9 mouse cellular contexts compared by ENCODE assay signal in the genomic region with DNA sequence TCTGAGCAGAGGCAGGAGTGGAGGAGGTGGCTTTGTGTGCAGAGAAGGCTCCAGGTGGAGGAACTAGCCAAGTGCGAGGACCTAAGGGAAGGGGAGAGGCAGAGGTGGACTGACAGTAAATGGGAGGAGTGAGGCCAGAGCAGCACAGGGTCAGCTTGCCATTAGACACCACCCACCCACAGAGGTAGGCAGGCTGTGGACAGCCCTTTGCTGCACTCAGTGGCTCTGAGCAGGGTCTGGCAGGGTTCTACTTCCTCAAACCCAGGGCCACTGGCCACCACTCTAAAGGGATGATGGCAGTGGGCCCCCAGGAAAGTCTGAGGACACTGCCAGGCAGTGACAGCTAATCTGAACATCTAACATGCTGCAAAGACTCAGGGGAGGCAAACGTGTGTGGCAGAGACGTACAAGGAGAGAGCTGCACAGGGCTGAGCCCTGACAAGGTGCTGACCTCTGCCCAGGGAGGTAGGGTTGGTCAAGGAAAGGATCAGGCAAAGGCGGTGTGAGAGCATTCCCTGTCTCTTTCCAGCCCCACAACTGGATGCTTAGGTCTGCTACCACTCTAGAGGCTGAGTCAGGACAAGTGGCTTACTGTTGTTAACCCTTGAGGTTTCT. TPM values are rescaled to one million over a fixed set of nuclear protein-coding genes. Genes with fewer than 3 reads are reported as not detected.
A peak's percentile ranks its signal among the peaks of the same experiment; 100 is the strongest.
DNase-seq lines count a peak whose midpoint lies in the region; ATAC-seq lines count a peak whose summit lies in the region.
"Had no signal": no experiment of that assay in that cellular context is flagged by ENCODE, and none has a peak within 500 bp of the region (broad histone marks: within the 10 kb centered on the region; RNA-seq: fewer than 3 reads in every experiment).

No protein-coding gene starts in this region.

- no peak for ATAC-seq in forebrain, embryonic 15.5 days (replicated peaks)
- no peak for ATAC-seq in lung, embryonic 15.5 days (ENCODE audit: borderline replicate concordance, extremely low read depth, low FRiP score, low TSS enrichment)
- no peak for ATAC-seq in intestine, embryonic 14.5 days (replicated peaks; ENCODE audit: low FRiP score, low TSS enrichment, low read depth)
- no peak for ATAC-seq in neural tube, embryonic 13.5 days (ENCODE audit: low read depth)

- H3K4me2 ChIP-seq in forebrain, embryonic 15.5 days (replicated peaks) = no peak overlapping the region
- H3K4me2 ChIP-seq in lung, embryonic 15.5 days = peak overlapping the region; percentile 93
- H3K4me2 ChIP-seq in intestine, embryonic 14.5 days (ENCODE audit: low read length) = peak overlapping the region; percentile 98
- peak overlapping the region; percentile 99 for H3K4me2 ChIP-seq in neural tube, embryonic 13.5 days
- H3K4me2 ChIP-seq: midbrain, embryonic 12.5 days had no signal

- H3K9ac ChIP-seq in forebrain, embryonic 15.5 days (replicated peaks) = no peak overlapping the region
- no peak overlapping the region for H3K9ac ChIP-seq in lung, embryonic 15.5 days
- no peak overlapping the region; the same call in 1 of the 2 replicates for H3K9ac ChIP-seq in intestine, embryonic 14.5 days (ENCODE audit: low read length)
- 0 out of 2 replicates have a peak overlapping the region, but pooled peaks have one; percentile 72 for H3K9ac ChIP-seq in neural tube, embryonic 13.5 days

- peak overlapping the region; percentile 88 for H3K4me3 ChIP-seq in forebrain, embryonic 10.5 days
- H3K4me3 ChIP-seq in forebrain, embryonic 15.5 days = no peak overlapping the region
- H3K4me3 ChIP-seq in lung, embryonic 15.5 days = peak overlapping the region; percentile 97
- peak overlapping the region; percentile 53 for H3K4me3 ChIP-seq in intestine, embryonic 14.5 days (ENCODE audit: low read depth, low read length)
- no peak overlapping the region for H3K4me3 ChIP-seq in neural tube, embryonic 13.5 days
- H3K4me3 ChIP-seq: midbrain, embryonic 12.5 days had no signal

- H3K27me3 ChIP-seq in forebrain, embryonic 10.5 days (ENCODE audit: poor library complexity, severe bottlenecking) = peaks cover 18% of the 10 kb centered on the region
- no peaks in the 10 kb centered on the region for H3K27me3 ChIP-seq in forebrain, embryonic 15.5 days
- no peaks in the 10 kb centered on the region for H3K27me3 ChIP-seq in lung, embryonic 15.5 days
- H3K27me3 ChIP-seq in intestine, embryonic 14.5 days (replicated peaks; ENCODE audit: control insufficient read depth, insufficient read depth, low read length) = no peaks in the 10 kb centered on the region
- H3K27me3 ChIP-seq in neural tube, embryonic 13.5 days = no peaks in the 10 kb centered on the region

- no peak for DNase-seq in forebrain, embryonic 10.5 days (ENCODE audit: extremely low spot score, low spot score)
- no peak for DNase-seq in lung, postnatal 14 days
- no peak for DNase-seq in intestine, embryonic 14.5 days (ENCODE audit: low spot score)
- no peak for DNase-seq in cerebellum, adult 8-10 months
- DNase-seq in B cell, adult 2 months = no peak

- 75% methylated on average over 4 of the region's 4 CpGs for WGBS in forebrain, embryonic 10.5 days
- WGBS in forebrain, embryonic 15.5 days = 79% methylated on average over 4 of the region's 4 CpGs
- WGBS in lung, embryonic 15.5 days = 54% methylated on average over 4 of the region's 4 CpGs
- 68% methylated on average over 4 of the region's 4 CpGs for WGBS in intestine, embryonic 14.5 days
- 78% methylated on average over 4 of the region's 4 CpGs for WGBS in neural tube, embryonic 13.5 days

- peaks cover 47% of the 10 kb centered on the region for H3K4me1 ChIP-seq in forebrain, embryonic 10.5 days
- peaks cover 45% of the 10 kb centered on the region for H3K4me1 ChIP-seq in forebrain, embryonic 15.5 days
- H3K4me1 ChIP-seq in lung, embryonic 15.5 days = peaks cover 49% of the 10 kb centered on the region
- H3K4me1 ChIP-seq in intestine, embryonic 14.5 days (replicated peaks; ENCODE audit: control insufficient read depth, insufficient read depth, low read length) = peaks cover 41% of the 10 kb centered on the region
- peaks cover 51% of the 10 kb centered on the region for H3K4me1 ChIP-seq in neural tube, embryonic 13.5 days (replicated peaks)

- no peaks in the 10 kb centered on the region for H3K9me3 ChIP-seq in forebrain, embryonic 10.5 days
- no peaks in the 10 kb centered on the region for H3K9me3 ChIP-seq in forebrain, embryonic 15.5 days
- H3K9me3 ChIP-seq in lung, embryonic 15.5 days = no peaks in the 10 kb centered on the region
- H3K9me3 ChIP-seq in intestine, embryonic 14.5 days (ENCODE audit: control insufficient read depth, low read length) = no peaks in the 10 kb centered on the region
- no peaks in the 10 kb centered on the region for H3K9me3 ChIP-seq in neural tube, embryonic 13.5 days
- H3K9me3 ChIP-seq: midbrain, embryonic 12.5 days had no signal

- H3K36me3 ChIP-seq in forebrain, embryonic 10.5 days (replicated peaks) = peaks cover 76% of the 10 kb centered on the region
- peaks cover 58% of the 10 kb centered on the region for H3K36me3 ChIP-seq in forebrain, embryonic 15.5 days
- peaks cover 50% of the 10 kb centered on the region for H3K36me3 ChIP-seq in lung, embryonic 15.5 days
- H3K36me3 ChIP-seq in intestine, embryonic 14.5 days (ENCODE audit: control insufficient read depth, insufficient read depth, low read length) = peaks cover 49% of the 10 kb centered on the region
- H3K36me3 ChIP-seq in neural tube, embryonic 13.5 days = peaks cover 62% of the 10 kb centered on the region

- H3K27ac ChIP-seq in forebrain, embryonic 10.5 days = 0 out of 2 replicates have a peak overlapping the region, but pooled peaks have one; percentile 76
- no peak overlapping the region for H3K27ac ChIP-seq in forebrain, embryonic 15.5 days (replicated peaks)
- peak overlapping the region; percentile 56; the same call in 1 of the 2 replicates for H3K27ac ChIP-seq in lung, embryonic 15.5 days
- H3K27ac ChIP-seq in intestine, embryonic 14.5 days (ENCODE audit: low read depth) = no peak overlapping the region
- H3K27ac ChIP-seq in neural tube, embryonic 13.5 days (replicated peaks) = no peak overlapping the region
- H3K27ac ChIP-seq: midbrain, embryonic 12.5 days had no signal

RNA-seq across cellular contexts. Expression of gene Ehbp1l1, which starts 2.1 kb away (rescaled TPM):
- 6.6 and 8.4 TPM in 2 replicates for polyA plus RNA-seq in forebrain, embryonic 10.5 days (2016; fragmentation: Nextera tagmentation; extraction: Ambion mirVana)
- polyA plus RNA-seq in forebrain, embryonic 15.5 days (2015; fragmentation: Nextera tagmentation; extraction: Ambion mirVana) = 11.1 and 13.3 TPM in 2 replicates
- 23.6 and 24.5 TPM in 2 replicates for polyA plus RNA-seq in lung, embryonic 15.5 days (2015; fragmentation: Nextera tagmentation; extraction: Ambion mirVana)
- polyA plus RNA-seq in intestine, embryonic 14.5 days (2014; fragmentation: Nextera tagmentation; extraction: Ambion mirVana) = 29.6 and 33.6 TPM in 2 replicates
- 8.3 and 9.6 TPM in 2 replicates for polyA plus RNA-seq in neural tube, embryonic 13.5 days (2015; fragmentation: Nextera tagmentation; extraction: Ambion mirVana)

RNA-seq across cellular contexts. Expression of gene Fam89b, which starts 5.4 kb away (rescaled TPM):
- 120 and 127 TPM in 2 replicates for polyA plus RNA-seq in forebrain, embryonic 10.5 days (2016; fragmentation: Nextera tagmentation; extraction: Ambion mirVana)
- polyA plus RNA-seq in forebrain, embryonic 15.5 days (2015; fragmentation: Nextera tagmentation; extraction: Ambion mirVana) = 190 and 200 TPM in 2 replicates
- 105 and 108 TPM in 2 replicates for polyA plus RNA-seq in lung, embryonic 15.5 days (2015; fragmentation: Nextera tagmentation; extraction: Ambion mirVana)
- polyA plus RNA-seq in intestine, embryonic 14.5 days (2014; fragmentation: Nextera tagmentation; extraction: Ambion mirVana) = 85.8 and 95.7 TPM in 2 replicates
- 186 and 194 TPM in 2 replicates for polyA plus RNA-seq in neural tube, embryonic 13.5 days (2015; fragmentation: Nextera tagmentation; extraction: Ambion mirVana)

RNA-seq across cellular contexts. Expression of gene Ltbp3, which starts 16.7 kb away (rescaled TPM):
- 2.6 and 4.9 TPM in 2 replicates for polyA plus RNA-seq in forebrain, embryonic 10.5 days (2016; fragmentation: Nextera tagmentation; extraction: Ambion mirVana)
- 10.6 and 14.3 TPM in 2 replicates for polyA plus RNA-seq in forebrain, embryonic 15.5 days (2015; fragmentation: Nextera tagmentation; extraction: Ambion mirVana)
- 47.2 and 54.9 TPM in 2 replicates for polyA plus RNA-seq in lung, embryonic 15.5 days (2015; fragmentation: Nextera tagmentation; extraction: Ambion mirVana)
- polyA plus RNA-seq in intestine, embryonic 14.5 days (2014; fragmentation: Nextera tagmentation; extraction: Ambion mirVana) = 30.1 and 36.0 TPM in 2 replicates
- polyA plus RNA-seq in neural tube, embryonic 13.5 days (2015; fragmentation: Nextera tagmentation; extraction: Ambion mirVana) = 16.0 and 17.0 TPM in 2 replicates

RNA-seq across cellular contexts. Expression of gene Kcnk7, which starts 19.9 kb away (rescaled TPM):
- polyA plus RNA-seq in forebrain, embryonic 10.5 days (2016; fragmentation: Nextera tagmentation; extraction: Ambion mirVana) = 0.19 TPM in 1 of 2 replicates, not detected in the other
- 0.33 TPM in 1 of 2 replicates, not detected in the other for polyA plus RNA-seq in forebrain, embryonic 15.5 days (2015; fragmentation: Nextera tagmentation; extraction: Ambion mirVana)
- polyA plus RNA-seq in lung, embryonic 15.5 days (2015; fragmentation: Nextera tagmentation; extraction: Ambion mirVana) = 0.69 TPM in 1 of 2 replicates, not detected in the other
- polyA plus RNA-seq in intestine, embryonic 14.5 days (2014; fragmentation: Nextera tagmentation; extraction: Ambion mirVana) = 0.30 and 0.45 TPM in 2 replicates
- not detected in 2 replicates for polyA plus RNA-seq in neural tube, embryonic 13.5 days (2015; fragmentation: Nextera tagmentation; extraction: Ambion mirVana)

RNA-seq across cellular contexts. Expression of gene Pcnx3, which starts 35.3 kb away (rescaled TPM):
- 26.8 and 27.1 TPM in 2 replicates for polyA plus RNA-seq in forebrain, embryonic 10.5 days (2016; fragmentation: Nextera tagmentation; extraction: Ambion mirVana)
- 27.6 and 29.1 TPM in 2 replicates for polyA plus RNA-seq in forebrain, embryonic 15.5 days (2015; fragmentation: Nextera tagmentation; extraction: Ambion mirVana)
- 18.2 and 20.9 TPM in 2 replicates for polyA plus RNA-seq in lung, embryonic 15.5 days (2015; fragmentation: Nextera tagmentation; extraction: Ambion mirVana)
- polyA plus RNA-seq in intestine, embryonic 14.5 days (2014; fragmentation: Nextera tagmentation; extraction: Ambion mirVana) = 27.6 and 30.8 TPM in 2 replicates
- polyA plus RNA-seq in neural tube, embryonic 13.5 days (2015; fragmentation: Nextera tagmentation; extraction: Ambion mirVana) = 23.0 TPM in 2 replicates

Comparison
In these comparisons a context has a peak if more than half of its experiments do, and no peak if none do; other contexts are left out.
1. H3K27ac ChIP-seq: peak in forebrain, embryonic 10.5 days (single experiment) and lung, embryonic 15.5 days (single experiment); none in forebrain, embryonic 15.5 days (single experiment), intestine, embryonic 14.5 days (single experiment) and neural tube, embryonic 13.5 days (single experiment).
2. H3K4me3 ChIP-seq: peak in forebrain, embryonic 10.5 days (single experiment), lung, embryonic 15.5 days (single experiment) and intestine, embryonic 14.5 days (single experiment); none in forebrain, embryonic 15.5 days (single experiment) and neural tube, embryonic 13.5 days (single experiment).